Mouse (Mus musculus): ENCODE measurements around the gene 4930470P17Rik.

4930470P17Rik gene

DNA sequence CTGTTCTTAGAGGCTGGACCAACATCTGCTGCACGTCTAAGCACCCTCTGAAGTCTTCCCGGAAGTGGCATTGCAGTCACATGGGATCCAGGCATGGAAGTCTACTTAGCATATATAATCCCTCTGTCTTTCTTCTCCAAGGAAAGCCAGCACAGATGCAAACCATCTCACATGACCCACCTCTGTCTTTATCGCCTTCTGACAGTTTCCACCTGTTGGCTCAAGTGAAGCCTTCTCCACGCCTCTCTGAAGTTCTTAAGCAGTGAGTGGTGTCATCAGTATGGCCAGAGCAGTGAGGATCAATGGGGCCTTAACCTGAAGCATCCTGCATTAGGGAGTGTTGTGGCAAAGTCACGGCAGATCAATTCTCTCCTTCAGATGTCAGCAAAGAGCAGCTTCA, 23.2 kb downstream of the 4930470P17Rik start:
- DNase-seq (ENCODE audit: low spot score) = no peak

DNA sequence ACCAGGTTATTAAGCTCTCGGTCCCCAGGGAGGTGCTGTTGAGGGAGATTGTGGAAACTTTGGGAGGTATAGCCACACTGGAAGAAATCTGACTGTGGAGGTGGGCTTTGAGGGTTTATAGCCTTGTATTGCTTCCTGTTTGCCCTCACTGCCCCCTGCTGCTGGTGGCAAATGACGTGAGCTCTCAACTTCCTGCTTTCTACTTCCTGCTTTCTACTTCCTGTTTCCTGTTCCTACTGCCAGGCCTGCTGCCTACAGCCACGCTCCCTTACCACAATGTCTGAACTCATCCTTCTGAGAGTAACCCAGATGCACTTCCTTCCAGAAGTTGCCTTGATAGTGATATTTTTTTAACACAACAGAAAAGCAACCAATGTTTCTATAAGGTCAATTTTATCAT, 24.3 kb downstream of the 4930470P17Rik start:
- no peak for DNase-seq (ENCODE audit: low spot score)

DNA sequence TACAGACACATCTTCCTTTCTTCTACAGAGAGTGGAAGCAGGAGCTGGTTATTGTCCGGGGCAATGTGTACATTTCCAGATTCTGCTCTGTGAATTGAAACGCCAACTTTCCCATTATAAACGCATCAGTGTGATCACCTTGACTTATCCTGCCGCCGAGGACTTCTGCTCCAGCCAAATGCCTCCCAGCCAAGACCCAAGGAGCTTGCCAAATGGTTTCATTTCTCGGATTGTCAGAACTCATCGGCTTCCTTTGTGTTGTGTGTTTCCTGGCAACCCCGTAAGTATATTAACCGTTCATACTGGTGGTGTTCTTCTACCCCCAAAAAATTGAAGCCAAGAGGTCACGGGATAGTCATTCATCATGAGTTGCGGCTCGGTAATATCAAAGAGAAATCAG, 25.7 kb downstream of the 4930470P17Rik start:
- DNase-seq (ENCODE audit: low spot score) = no peak

DNA sequence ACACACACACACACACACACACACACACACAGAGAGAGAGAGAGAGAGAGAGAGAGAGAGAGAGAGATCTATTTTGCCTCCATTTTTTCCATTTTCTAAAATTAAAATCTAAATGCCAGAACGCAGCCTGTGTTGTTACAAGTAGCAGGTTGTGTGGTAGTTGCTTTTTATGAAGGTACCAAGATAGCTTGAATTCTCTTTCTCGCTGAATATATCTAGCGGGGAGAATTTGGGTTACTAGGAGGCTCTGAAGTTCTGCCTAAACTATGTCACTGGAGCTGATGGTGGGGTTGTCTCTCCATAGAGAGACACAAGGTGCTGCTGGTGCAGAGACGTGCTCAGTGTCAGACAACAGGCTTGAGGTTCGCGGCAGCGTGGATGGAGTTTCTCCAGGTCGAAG, 36.8 kb downstream of the 4930470P17Rik start:
- no peak for DNase-seq (ENCODE audit: low spot score)

DNA sequence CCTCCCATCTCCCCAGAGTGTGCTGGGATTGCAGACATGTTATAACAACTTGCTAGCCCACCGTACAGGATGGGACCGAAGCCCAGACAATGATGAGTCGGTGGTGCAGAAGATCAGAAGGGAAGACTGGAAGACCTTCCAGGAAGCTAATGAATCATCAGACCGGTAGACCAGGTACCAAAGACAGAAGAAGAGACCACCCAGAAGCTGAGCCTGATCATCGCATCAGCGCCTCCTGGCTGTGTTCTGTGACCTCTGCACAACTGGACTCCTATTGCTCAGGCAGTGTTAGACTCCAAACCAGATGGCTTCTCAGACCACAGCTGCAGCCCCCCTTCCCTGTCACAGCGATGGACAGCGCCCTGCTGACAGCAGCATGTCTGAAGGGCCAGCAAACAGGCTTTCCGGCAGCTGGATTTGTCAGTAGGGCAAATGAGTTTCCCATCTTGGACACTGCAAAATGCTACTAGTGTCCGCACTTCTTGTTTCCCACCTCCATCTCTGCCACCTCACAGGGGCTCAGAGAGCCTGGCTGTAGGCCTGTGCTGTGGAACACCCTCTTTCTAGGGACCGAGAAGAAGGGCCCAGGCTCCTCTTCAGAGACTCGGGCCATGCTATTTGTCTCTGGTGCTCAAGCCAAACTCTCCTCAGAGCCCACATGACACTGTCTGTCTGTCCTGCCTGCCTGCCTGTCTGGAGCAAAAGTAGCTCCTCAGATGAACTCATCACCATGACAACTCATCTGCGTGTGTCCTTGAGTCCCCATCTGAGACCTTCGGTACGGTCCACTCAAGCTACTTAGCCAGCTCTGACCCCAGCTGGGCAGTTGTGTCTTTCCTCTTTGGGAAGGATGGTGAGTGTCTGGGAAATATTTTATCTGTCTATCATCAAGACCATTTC, 37.6 kb downstream of the 4930470P17Rik start:
- no peak for DNase-seq (ENCODE audit: low spot score)

DNA sequence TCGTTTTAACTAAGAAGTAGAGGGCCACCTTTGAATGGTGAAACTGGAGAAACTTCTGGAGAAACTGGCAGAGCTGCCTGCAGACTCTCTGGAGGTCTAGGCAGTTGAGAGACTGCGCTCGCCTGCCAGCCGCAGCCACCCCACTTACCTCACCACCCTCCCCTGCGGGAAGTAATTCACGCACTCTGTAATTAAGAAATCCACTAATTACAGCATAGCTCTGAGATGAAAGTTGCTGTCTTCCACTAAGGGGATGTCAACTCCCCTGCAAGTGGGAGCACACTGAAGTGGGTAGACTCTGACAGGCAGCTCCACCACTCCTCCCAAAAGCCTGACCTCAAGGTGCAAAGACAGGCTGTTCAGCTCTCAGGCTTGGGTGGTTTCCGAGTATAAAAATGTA, 49.7 kb downstream of the 4930470P17Rik start:
- DNase-seq (ENCODE audit: low spot score) = no peak

DNA sequence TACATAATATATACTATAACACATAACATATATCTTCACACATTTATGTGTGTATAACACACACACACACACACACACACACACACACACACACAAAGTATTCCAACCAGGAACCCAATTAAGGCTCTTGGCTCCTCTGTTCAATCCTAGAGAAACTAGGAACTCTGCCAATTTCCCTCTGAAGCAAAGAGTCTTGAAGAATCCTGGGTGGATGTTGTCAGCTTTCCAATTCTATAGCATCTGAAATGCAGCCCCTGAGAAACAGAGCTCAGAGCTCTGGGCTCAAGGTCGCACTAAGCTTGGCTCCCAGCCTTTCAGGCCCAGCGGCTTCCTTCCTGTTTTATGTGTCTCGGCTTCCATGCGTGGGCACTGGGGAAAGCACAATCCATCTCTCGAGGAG, 51.6 kb downstream of the 4930470P17Rik start:
- no peak for DNase-seq (ENCODE audit: low spot score)

DNA sequence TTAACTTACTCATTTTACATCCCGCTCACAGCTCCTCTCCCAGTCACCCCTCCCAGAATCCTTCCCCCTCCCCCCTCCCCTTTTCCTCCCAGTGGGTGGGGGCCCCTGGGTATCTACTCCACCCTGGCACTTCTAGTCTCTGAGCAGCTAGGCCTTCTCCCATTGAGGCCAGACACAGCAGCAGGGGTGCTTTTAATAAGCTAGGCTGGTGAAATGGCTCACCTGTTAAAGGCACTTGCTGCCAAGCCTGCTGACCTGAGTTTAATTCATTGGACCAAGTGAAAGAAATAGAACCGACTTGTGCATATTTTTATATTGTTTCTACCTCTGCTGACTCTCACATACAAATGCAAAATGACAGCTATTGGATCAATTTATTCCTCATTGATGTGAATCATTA, 52.7 kb downstream of the 4930470P17Rik start:
- DNase-seq (ENCODE audit: low spot score) = no peak

DNA sequence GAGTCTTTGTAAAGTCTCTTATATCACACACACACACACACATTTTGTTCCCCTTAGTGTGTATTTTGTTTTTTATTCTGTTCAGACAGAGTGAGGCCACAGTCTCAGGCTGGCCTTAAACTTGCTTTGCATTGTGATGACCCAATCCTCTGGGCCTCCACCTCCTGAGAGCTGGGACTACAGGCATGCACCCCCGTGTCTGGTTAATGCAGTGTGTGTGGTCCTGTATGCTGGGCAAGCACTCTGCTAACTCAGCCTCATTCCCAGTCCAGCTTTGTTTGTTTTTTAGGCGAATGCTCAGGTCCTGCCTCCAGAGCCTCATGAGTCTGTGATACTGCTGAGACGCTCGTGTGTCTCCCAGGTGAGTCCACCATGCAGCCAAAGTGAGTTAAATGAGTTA, 53.8 kb downstream of the 4930470P17Rik start:
- DNase-seq (ENCODE audit: low spot score) = no peak

DNA sequence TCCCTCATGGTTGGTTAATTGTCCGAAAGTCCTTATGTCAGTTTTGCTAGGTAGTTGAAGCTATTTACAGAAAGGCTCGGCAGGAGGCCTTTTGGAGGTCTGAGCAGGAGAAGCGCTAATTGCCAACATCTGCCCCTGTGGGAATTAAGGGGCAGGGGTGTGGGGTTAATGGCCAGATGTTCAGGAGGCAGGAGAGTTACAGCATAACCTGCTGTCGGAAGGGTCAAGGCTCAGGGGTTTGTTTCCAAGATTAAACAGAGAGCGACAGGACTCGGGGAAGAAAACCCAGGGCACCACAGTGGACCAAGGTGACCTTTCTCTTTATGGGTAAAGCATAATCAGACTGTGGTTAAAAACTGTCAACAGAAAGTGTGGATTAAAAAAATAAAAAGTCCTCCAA, 54.3 kb downstream of the 4930470P17Rik start:
- no peak for DNase-seq (ENCODE audit: low spot score)

DNA sequence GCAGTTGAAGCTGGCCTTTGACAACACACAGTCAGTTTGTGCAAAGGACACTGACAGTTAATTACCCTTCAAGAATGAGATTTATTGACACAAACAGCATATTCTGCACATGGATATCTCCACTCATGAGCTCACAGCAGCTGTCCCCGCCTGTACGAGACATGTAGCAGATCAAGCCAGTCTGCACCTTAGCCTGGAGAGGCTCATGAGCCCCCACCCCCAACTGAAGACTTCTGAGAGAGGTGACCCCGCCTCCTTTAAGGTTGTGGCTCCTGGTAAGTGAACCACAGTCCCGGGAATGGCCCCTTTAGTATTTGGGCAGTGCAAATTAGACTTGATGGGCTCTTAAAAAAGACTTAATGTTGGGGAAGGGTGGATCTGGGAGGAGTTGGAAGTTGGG, 56.1 kb downstream of the 4930470P17Rik start:
- no peak for DNase-seq (ENCODE audit: low spot score)

DNA sequence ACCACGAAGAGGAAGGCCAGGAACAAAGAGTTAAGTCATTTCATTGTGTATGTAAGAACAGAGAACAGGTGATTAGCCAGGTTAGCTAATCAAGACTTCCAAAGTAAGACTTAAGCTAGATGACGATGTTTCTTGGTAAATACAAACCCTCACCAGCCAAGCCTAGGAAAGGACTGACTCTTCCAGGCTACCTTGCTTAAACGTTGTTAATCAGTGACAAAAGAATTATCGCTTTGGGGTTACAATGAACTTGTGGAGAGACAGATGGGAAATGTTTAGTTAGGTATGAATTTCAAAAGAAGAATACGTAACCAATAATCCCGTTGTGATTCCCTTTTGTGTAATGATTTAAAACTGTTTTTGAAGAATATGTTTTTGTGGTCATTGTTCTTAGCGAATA, 56.9 kb downstream of the 4930470P17Rik start:
- DNase-seq (ENCODE audit: low spot score) = no peak

DNA sequence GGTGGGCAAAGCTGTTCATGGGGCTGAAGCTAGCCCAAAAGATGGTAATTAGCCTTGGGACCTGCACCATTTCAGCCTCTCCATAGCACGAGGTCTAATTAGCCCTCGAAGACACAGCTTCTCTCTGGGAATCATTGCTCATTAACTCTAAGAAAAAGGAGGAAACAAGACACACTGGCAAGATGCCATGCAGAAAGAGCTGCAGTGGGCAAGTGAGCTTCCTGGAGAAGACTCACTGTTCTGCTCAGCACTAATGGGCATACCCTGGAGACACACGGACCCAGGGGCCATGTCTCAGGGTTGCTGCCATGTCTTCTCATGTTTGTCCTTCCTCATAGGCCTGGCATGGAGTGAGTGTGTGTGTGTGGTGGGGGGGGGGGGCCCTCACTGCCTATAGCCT, 57.7 kb downstream of the 4930470P17Rik start:
- no peak for DNase-seq (ENCODE audit: low spot score)

DNA sequence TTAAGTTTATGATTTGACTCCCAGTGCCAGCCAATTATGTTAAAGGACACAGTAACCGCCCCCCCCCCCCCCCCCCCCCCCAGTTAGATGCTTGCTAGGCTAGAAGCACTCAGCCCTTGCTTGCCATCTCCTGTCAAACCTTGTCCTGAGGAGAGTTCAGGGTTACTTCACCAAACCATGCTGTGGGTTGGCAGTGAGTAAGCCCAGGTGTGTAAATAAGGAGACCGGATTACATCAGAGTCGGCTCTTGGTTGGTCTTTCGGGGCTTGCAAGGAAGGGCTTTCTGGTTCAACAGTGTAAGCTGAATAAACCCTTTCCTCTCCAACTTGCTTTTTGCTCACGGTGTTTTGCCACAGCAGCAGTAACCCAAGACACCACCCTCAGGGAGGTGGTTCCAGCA, 58.2 kb downstream of the 4930470P17Rik start:
- DNase-seq (ENCODE audit: low spot score) = peak; percentile 5

DNA sequence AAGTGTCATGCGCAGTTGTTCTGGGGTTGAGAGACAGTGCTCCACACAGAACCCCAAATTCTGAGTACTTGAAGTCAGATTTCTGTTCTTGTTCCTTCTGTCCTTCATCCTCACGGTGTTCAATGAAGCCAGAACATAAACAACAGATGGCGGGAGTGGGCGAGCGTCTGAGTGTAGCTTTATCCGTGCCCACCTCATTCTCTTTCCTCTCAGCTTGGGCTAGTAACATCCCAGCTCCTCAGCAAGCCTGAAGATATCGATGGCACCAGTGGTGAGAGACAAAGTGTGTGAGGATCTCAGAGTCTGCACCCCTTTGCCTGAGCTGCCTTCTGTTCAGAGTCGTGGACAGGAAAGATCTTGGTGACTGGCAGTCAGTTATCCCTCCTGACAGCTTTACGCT, 62.6 kb downstream of the 4930470P17Rik start:
- no peak for DNase-seq (ENCODE audit: low spot score)

DNA sequence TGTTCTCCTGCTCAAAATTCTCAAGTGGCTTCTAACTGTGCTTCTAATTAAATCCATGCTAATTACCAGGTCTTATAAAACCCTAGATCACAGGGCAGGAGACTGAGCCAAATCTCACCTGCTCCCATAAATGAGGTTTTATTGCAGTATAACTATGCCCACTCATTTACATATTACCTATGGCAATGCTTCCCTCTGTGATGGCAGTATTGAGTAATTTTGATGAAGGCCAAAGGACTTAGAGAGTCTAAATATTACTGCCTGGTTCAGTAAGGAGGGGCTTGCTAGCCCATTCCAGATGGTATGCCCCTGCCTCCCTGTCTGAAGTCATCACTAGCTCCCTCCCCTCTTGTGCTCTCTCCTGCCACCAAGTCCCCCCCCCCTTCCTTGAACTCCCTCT, 66.0 kb downstream of the 4930470P17Rik start:
- DNase-seq (ENCODE audit: low spot score) = no peak

DNA sequence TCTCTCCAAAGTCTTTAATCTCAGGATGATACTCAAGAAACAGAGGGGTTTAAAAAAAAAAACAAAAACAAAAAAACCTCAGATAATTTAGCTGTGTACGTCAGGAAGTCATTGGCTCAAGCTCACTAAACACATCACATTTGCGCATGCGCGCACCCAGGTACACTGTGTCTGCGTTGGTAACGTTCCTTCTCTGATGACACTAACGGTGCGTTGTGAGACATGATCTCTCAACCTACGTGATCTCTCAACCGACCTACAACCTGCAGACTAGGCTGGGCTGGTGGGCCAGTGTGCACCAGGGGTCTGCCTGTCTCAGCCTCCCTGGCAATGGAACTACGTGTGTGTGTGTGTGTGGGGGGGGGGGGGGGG, 67.0 kb downstream of the 4930470P17Rik start:
- no peak for DNase-seq (ENCODE audit: low spot score)

DNA sequence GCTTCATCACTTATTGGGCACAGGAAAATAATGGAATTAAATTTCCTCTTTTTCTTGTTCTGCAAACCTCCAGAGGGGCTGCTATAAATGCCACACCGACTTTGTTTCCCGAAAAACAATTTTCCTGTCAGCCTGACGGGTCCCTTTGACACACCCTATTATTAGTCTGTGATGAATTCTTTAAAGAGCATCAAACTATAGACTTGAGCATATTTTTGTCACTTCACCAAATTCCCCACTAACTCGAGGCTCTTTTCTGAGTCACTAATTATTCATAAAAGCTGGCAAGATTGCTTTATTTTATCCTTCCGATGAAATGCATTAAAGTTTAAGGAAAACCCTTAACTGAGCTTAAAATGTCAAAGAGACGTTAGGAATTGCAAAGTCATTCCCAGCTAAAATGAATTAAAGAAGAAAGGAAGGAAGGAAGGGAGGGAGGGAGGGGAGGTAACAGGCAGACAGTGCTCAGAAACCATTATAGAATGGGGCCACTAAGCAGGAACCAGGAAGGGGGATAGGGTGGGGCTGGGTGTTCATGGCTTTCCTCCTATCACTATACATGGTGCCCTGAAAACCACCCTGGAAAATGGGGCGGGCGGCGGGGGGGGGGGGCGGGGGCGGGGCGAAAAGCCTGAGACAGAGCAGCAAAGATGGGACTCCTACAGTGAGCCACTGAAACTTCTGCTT, 67.6 kb downstream of the 4930470P17Rik start:
- DNase-seq (ENCODE audit: low spot score) = no peak

DNA sequence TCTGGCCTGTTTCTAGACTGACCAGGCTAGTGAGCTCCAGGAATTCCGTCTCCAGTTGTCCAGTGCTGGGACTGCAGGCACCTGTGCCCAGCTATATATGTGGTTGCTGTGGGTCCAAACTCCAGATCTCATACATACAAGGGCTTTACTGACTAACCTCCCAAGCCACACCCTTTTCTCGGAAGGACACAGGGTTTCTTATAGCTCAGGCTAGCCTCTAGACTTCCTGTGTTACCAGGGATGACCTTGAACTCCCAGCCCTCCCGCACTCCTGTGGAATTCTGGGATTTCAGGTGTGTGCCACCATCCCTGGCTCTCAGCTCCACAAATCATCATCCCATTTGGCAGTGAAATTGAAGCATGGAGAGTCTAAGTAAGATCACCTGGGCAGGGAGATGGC, 71.6 kb downstream of the 4930470P17Rik start:
- no peak for DNase-seq (ENCODE audit: low spot score)

DNA sequence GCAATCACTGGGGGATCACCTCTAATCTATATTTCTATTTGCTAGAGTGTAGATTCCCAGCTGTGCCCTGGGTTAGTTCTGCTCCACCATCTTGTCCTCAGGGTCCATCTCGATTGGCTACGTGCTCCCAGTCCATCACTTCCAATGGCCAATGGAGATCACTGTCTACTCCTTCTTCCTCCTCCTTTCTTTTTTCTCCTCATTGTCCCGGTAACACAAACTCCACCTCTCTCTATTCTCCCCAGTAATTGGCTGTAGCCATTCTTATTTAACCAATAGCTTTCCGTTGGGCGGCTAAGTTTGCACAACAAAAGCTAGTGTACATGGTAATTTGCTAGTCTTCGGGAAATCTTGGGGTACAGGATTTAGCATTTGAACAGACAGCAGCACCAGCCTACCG, 72.1 kb downstream of the 4930470P17Rik start:
- no peak for DNase-seq (ENCODE audit: low spot score)
